Mouse (Mus musculus): ENCODE measurements around the gene Gm45208.

GRCm38 (mm10) chrX:7765281-7765670, 43.2 kb downstream of the Gm45208 start:
- TF ChIP-seq CTCF (IDR thresholded peaks at IDR 0.05) (no peak), EP300 (IDR thresholded peaks at IDR 0.05) (no peak)

Data from lung, postnatal 0 days (tissue).